Mouse (Mus musculus) forebrain, embryonic 10.5 days (tissue): Measurements from ENCODE around the gene Prps1l3. TPM values are rescaled to one million over a fixed set of nuclear protein-coding genes. Genes with fewer than 3 reads are reported as not detected.
"Not testable (repeated sequence)": the region's sequence is repeated elsewhere in the genome, so short reads cannot be mapped to it uniquely, and the experiment has no call there.

Experiments used
- DNase-seq: peaks from one replicate; pipeline ENCODE4 v3.0.0-alpha.2; 2017; ENCODE audit warnings: low spot score; ENCODE audit errors: extremely low spot score
- H3K27ac ChIP-seq: fragments of 300-500 bp; sonication (generic); 2 replicates; pipeline ENCODE4 v1.5.1; 2016; ENCODE audit warnings: mild to moderate bottlenecking
- H3K27me3 ChIP-seq: fragments of 300-500 bp; sonication (generic); 2 replicates; pipeline ENCODE4 v1.6.1; 2016; ENCODE audit warnings: mild to moderate bottlenecking; ENCODE audit not compliant: poor library complexity, severe bottlenecking
- H3K36me3 ChIP-seq: fragments of 300-500 bp; sonication (generic); replicated peaks from 2 replicates; pipeline ENCODE4 v1.6.1; 2016; ENCODE audit warnings: mild to moderate bottlenecking, moderate library complexity
- H3K4me1 ChIP-seq: fragments of 300-500 bp; sonication (generic); 2 replicates; pipeline ENCODE4 v1.6.1; 2016
- H3K4me3 ChIP-seq: fragments of 300-500 bp; sonication (generic); 2 replicates; pipeline ENCODE4 v1.5.1; 2016; ENCODE audit warnings: mild to moderate bottlenecking, moderate library complexity
- H3K9me3 ChIP-seq: fragments of 300-500 bp; sonication (generic); 2 replicates; pipeline ENCODE4 v1.6.1; 2016; ENCODE audit warnings: mild to moderate bottlenecking, moderate library complexity
- WGBS: fragments of 180-500 bp; shearing (Covaris S2); methylation state at CpG from one replicate; pipeline ENCODE4 v1.1.7; 2016; 5-methylcytosine and 5-hydroxymethylcytosine counted together
- polyA plus RNA-seq: library from polyadenylated mRNA; unstranded; fragments of >200 nt; fragmentation: Nextera tagmentation; extraction: Ambion mirVana; gene quantifications from 2 replicates; pipeline ENCODE4 v1.2.1, GENCODE M21; 2016

Prps1l3 gene
- polyA plus RNA-seq, 1 experiment from 2014 or later, result 86.6 TPM

DNA sequence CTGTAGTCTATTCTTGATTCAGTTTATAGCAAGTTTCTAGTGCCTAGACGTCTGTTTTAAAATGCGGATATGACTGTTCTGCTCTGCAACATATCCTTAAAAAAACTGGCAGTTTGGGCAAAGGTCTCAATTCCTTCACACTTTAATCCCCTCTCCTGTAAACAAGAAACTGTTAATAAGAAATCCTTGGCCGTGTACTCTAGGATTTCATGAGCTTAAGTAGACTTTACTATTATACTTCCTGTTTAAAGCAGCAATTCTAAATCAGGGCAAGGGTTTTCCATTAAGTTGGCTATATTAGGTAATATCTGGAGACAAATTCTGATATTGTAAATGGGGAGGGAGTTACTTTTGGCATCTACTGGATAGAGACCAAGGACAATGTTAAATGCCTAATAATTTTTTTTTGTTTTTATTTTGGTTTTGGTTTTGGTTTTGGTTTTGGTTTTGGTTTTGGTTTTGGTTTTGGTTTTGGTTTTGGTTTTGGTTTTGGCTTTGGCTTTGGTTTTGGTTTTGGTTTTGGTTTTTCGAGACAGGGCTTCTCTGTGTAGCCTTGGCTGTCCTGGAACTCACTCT is 25.8 kb upstream of the Prps1l3 start:
- 80% methylated on average over 4 of the region's 4 CpGs for WGBS
- Histone ChIP-seq H3K4me3 (no peak overlapping the region), H3K4me1 (no peaks in the 10 kb centered on the region), H3K27me3 (no peaks in the 10 kb centered on the region), H3K9me3 (no peaks in the 10 kb centered on the region), H3K27ac (no peak overlapping the region), H3K36me3 (no peaks in the 10 kb centered on the region)
- no peak for DNase-seq

DNA sequence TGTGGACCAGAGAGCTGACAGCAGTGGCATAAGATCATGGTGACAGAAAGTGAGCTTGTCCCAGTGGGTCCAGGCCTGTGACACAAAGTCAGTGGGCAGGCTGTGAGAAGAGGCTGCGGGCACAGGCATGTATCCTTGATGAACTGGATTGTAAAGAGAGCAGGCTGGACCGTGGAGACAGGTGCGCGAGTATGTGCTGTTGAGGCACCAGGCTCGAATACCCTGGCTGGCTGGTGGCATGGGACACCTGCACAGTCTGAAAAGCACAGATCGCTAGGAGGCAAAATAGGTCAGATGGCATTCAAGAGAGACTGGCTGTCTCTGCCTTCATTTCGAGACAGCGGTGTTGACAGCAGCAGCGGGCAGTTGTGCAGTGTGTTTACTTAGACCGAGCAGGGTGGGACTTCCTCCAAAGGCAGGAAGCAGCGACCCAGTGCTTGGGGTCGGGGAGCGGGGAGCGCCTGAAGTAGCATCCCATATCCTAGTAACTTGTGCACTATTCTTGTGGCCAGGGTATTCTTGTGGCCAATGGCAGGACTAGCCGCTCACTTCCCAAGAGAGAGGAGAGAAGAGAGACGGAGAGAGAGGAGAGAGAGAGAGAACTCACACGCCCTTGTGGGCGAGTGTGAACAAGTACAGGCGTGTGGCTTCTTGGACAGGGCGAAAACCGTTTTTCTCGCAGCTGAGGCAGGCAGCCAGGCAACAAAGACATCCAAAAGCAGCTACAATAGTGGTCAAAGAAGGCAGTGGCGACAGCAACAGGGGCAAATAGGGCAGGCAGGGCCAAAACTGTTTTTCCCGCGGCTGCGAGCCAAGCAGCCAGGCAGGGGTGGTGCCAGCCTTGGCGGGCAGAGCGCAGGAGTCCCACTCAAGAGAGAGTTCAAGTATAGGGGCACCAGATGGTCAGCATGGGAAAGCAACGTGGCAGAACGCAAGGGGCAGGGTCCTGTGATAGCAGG is 18.6 kb upstream of the Prps1l3 start:
- peak overlapping the region; percentile 59 for H3K4me3 ChIP-seq
- H3K27ac ChIP-seq, result peak overlapping the region; percentile 85
- peak; percentile 52 for DNase-seq
- WGBS, result 10% methylated on average over 30 of the region's 30 CpGs
- H3K9me3 ChIP-seq, result no peaks in the 10 kb centered on the region
- H3K4me1 ChIP-seq, result peaks cover 10% of the 10 kb centered on the region
- H3K27me3 ChIP-seq, result no peaks in the 10 kb centered on the region
- no peaks in the 10 kb centered on the region for H3K36me3 ChIP-seq

DNA sequence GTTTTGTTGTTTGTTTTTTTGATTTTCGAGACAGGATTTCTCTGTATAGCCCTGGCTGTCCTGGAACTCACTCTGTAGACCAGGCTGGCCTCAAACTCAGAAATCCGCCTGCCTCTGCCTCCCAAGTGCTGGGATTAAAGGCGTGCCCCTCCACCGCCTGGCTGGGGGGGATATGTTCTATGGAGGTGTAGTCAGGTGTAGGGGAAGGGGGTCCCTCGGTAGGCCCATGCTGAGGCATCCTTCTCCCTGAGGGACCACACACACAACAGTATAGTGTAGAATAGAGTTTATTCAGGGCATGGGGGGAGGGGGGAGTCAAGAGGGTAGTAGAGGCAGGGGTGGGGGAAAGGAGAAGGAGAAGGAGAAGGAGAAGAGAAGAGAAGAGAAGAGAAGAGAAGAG is 17.7 kb upstream of the Prps1l3 start:
- H3K4me1 ChIP-seq, H3K27me3 ChIP-seq, H3K4me3 ChIP-seq, H3K36me3 ChIP-seq, H3K9me3 ChIP-seq, H3K27ac ChIP-seq, DNase-seq: not testable (repeated sequence)
- 76% methylated on average over 5 of the region's 5 CpGs for WGBS

DNA sequence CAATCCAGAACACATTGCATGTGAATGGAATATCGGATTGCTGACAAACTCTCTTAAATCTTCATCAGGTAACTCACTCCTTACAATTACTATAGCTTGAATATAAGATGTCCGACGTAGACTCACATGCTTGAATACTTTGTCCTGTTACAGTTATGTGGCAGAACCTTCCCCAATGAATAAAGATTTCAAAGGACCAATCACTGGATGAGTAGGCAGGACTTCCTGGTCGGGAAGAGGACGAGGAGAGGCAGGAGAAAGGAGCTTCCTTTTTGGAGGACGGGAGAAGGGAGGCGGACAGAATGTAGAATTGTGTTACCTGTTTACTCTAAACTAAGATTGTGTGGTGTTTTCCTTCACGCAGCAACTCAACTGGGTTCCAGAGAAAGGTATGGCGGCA is 3.8 kb upstream of the Prps1l3 start:
- H3K4me1 ChIP-seq, result peaks cover 10% of the 10 kb centered on the region
- H3K9me3 ChIP-seq, result no peaks in the 10 kb centered on the region
- H3K27me3 ChIP-seq, result no peaks in the 10 kb centered on the region
- H3K36me3 ChIP-seq, result peaks cover under 1% of the 10 kb centered on the region; the same call in 1 of the 2 replicates
- WGBS, result 89% methylated on average over 9 of the region's 9 CpGs
- DNase-seq, result no peak
- H3K27ac ChIP-seq, result no peak overlapping the region
- H3K4me3 ChIP-seq, result no peak overlapping the region

DNA sequence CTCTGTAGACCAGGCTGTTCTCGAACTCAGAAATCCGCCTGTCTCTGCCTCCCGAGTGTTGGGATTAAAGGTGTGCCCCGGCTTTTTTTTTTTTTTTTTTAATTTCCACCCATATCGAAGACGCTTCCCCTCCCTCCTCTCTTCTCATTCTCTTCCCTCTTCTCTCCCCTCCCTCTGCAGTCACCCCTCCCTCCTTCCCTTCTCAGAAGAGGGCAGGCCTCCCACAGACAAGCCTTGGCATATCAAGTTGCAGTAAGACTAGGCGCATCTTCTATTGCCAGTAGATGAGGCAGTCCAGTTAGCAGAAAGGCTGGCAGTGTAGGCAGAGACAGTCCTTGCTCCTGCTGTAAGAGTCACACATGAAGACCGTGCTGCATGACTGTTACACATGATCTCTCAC is 2.4 kb upstream of the Prps1l3 start:
- H3K27me3 ChIP-seq, result no peaks in the 10 kb centered on the region
- 92% methylated on average over 4 of the region's 8 CpGs for WGBS
- DNase-seq, result no peak
- no peak overlapping the region for H3K4me3 ChIP-seq
- H3K36me3 ChIP-seq, result peaks cover 7% of the 10 kb centered on the region; the same call in 1 of the 2 replicates
- H3K27ac ChIP-seq, result no peak overlapping the region
- H3K9me3 ChIP-seq, result no peaks in the 10 kb centered on the region
- H3K4me1 ChIP-seq, result peaks cover 14% of the 10 kb centered on the region

DNA sequence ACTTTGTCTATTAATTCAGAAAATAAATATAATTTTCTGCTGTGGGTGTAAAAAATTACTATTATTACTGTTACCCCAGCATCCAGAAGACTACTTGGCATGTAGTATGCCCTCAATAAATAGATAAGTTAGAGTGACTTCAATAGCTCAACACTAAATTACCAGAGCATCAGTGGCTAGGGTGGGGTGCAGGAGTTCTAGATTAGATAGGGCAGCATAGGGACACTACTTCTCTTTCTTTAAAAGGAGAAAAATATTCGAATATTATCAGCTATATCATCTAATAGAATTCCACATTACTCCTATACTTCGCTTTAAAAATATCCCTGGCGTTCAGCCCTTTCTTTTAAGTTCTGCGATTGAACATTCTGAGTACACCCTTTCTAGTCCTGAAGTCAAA is 509 bp upstream of the Prps1l3 start:
- Histone ChIP-seq H3K9me3 (no peaks in the 10 kb centered on the region), H3K27me3 (no peaks in the 10 kb centered on the region), H3K36me3 (peaks cover 10% of the 10 kb centered on the region), H3K4me1 (peaks cover 14% of the 10 kb centered on the region), H3K4me3 (peak overlapping the region; percentile 82), H3K27ac (peak overlapping the region; percentile 98)
- no peak for DNase-seq
- WGBS, result 45% methylated on average over 4 of the region's 4 CpGs

DNA sequence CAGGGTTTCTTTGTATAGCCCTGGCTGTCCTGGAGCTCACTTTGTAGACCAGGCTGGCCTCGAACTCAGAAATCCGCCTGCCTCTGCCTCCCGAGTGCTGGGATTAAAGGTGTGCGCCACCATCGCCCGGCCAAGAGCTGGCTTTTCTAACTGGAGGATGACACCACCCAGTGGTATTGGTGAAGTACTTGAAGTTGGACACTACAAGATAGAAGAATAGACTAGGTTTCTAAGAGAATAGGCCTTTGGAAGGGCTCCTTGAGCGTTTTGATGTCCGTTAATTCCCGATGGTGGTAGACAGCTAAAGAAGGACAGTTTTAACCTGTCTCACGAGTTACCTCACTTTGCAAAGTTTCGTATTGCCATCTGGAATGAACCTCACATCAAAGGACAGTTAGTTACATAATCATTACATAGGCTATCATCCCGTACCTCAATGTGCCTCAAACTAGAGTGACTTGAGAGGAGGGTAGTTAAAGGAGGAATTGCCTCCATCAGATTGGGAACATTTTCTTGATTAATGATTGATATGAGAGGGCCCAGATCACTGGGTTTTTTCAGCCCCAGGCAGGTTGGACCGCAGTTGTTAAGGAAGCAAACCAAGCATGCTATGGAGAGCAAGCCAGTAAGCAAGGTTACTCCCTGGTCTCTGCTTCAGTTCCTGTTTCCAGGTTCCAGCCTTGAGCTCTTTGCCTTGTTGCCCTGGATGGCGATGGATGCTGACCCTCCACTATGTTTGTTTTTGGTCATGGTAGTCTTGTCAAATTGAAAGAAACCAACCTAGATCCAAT is 1.1 kb downstream of the Prps1l3 start:
- peak overlapping the region; percentile 98 for H3K27ac ChIP-seq
- H3K4me1 ChIP-seq, result peaks cover 14% of the 10 kb centered on the region
- no peaks in the 10 kb centered on the region for H3K27me3 ChIP-seq
- H3K9me3 ChIP-seq, result no peaks in the 10 kb centered on the region
- peaks cover 21% of the 10 kb centered on the region for H3K36me3 ChIP-seq
- WGBS, result 81% methylated on average over 14 of the region's 14 CpGs
- no peak for DNase-seq
- H3K4me3 ChIP-seq, result peak overlapping the region; percentile 82

DNA sequence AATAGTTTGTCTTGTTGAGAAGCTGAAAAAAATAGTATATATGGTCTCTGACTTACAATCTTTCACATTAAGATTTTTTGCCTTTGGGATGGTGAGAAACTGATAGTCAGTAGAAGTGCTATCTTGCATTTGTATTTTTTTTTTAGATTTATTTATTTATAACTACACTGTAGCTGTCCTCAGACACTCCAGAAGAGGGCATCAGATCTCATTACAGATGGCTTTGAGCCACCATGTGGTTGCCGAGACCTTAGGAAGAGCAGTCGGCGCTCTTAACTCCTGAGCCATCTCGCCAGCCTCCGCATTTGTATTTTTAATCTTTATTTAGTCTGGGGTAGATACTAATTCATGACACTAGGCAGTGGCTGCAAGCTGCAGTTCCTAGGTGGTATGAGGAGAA is 3.2 kb downstream of the Prps1l3 start:
- 91% methylated on average over 5 of the region's 5 CpGs for WGBS
- H3K9me3 ChIP-seq, result 0 out of 2 replicates have a peak, but pooled peaks cover 3% of the 10 kb centered on the region
- DNase-seq, result no peak
- no peaks in the 10 kb centered on the region for H3K27me3 ChIP-seq
- H3K36me3 ChIP-seq, result peaks cover 41% of the 10 kb centered on the region
- H3K4me3 ChIP-seq, result no peak overlapping the region
- no peak overlapping the region for H3K27ac ChIP-seq
- H3K4me1 ChIP-seq, result peaks cover 14% of the 10 kb centered on the region

DNA sequence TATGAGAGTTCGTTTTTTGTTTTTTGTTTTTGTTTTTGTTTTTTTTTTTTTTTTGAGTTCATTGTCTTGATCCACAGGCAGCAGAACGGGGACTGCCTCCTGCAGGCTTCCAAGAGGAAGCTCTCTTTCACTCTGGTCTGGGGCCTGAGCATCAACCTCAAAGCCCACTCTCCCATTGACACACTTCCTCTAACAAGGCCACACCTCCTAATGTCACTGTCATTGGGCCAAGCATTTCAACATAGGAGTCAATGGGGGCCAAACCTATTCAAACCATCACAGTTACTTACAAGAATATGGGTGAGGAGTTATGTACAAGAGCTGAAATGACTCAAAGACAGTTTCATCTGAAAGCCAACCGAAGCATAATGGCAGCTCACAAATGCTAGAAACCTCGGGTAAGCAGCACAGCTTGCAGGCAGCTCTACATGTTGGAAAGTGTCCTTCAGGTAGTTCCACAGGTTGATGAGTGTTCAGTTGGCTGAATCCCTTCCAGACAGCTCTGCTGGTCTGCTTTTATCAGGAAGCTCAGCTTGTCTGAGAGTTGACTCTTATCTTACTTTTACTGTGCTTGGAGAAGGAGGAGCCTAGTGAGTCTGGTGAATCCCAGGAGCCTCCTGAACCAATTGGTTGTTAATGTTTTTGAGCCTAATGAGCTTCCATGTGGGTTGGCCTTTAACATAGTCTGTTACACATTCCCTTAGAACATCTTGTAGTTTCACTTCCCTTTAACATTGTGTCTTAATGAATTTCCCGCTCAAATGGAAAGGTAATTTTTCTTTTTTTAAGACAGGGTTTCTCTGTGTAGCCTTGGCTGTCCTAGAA is 13.7 kb downstream of the Prps1l3 start:
- Histone ChIP-seq H3K27me3 (no peaks in the 10 kb centered on the region), H3K9me3 (no peaks in the 10 kb centered on the region), H3K4me1 (no peaks in the 10 kb centered on the region), H3K27ac (no peak overlapping the region), H3K36me3 (peaks cover 59% of the 10 kb centered on the region), H3K4me3 (no peak overlapping the region)
- DNase-seq, result no peak
- WGBS, result 83% methylated on average over 5 of the region's 5 CpGs

DNA sequence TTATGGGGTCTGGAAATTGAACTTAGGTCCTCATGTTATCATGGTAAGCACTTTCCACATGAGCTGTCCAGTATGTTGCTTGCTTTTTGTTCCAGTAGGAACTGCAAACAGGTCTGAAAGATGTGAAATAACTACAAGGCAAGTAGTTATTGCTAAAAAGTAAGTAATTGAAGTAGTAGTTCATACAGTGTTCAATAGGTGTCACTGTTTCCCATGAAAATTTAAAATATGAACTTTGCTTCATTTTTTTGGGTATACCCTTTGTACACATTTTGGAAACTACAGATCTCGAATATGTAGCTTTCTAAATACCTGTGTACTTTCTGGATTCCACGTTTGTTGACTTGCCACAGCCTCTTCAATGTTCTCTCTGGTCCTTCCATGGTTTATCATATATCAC is 28.4 kb downstream of the Prps1l3 start:
- no peak for DNase-seq

DNA sequence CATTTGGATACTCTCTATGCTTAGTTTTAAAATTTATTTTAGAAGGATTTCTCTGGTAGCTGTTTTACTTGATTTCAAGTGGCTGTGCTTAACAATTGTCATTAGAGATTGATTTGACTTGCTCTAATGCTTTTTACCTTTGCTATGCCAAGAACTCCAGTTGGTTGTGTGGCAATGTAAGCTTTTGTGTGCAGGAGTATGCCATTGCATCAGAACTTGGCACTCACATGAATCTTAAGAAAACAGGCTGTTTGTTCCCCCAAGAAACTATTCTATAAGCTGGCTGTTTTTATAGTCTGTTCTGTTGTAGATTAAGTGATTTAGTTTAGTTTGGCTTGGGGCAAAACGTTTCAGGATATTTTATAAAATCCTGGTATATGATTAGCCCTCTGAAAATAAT is 45.2 kb downstream of the Prps1l3 start:
- H3K27ac ChIP-seq, result no peak overlapping the region
- WGBS, result 82% methylated on average over 1 of the region's 1 CpGs

More for the DNA sequence above, 28.4 kb downstream of the Prps1l3 start:
- Histone ChIP-seq H3K4me3 (no peak overlapping the region), H3K36me3 (no peaks in the 10 kb centered on the region), H3K27me3 (no peaks in the 10 kb centered on the region), H3K4me1 (no peaks in the 10 kb centered on the region), H3K9me3 (no peaks in the 10 kb centered on the region), H3K27ac (no peak overlapping the region)
- WGBS, result 72% methylated on average over 2 of the region's 2 CpGs

More for the DNA sequence above, 45.2 kb downstream of the Prps1l3 start:
- H3K4me3 ChIP-seq, result no peak overlapping the region
- no peak for DNase-seq
- H3K36me3 ChIP-seq, result no peaks in the 10 kb centered on the region
- H3K9me3 ChIP-seq, result no peaks in the 10 kb centered on the region
- H3K4me1 ChIP-seq, result no peaks in the 10 kb centered on the region
- H3K27me3 ChIP-seq, result no peaks in the 10 kb centered on the region
